In the genomic region with DNA sequence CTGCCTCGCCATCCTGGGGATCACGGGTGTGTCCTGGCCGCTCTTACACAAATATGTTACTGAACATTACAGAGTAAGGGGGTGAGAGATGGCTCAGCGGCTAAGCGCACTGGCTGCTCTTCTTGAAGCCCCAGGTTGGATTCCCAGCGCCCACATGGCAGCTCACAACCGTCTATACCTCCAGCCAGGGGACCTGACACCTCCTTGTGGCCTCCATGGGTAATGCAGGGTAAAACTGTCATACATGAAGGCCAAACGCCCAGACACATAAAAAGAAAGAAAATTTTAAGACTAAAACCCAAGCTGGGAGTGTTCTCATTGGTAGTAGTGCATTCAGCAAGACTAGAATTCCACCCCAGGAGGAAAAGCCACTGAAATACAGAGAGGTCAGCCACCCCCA, we compare ENCODE assay signal across 22 mouse cellular contexts. TPM values are rescaled to one million over a fixed set of nuclear protein-coding genes. Genes with fewer than 3 reads are reported as not detected.
DNase-seq lines count a peak whose midpoint lies in the region; ATAC-seq and TF ChIP-seq lines count a peak whose summit lies in the region.
"Had no signal": no experiment of that assay in that cellular context is flagged by ENCODE, and none has a peak within 500 bp of the region (broad histone marks: within the 10 kb centered on the region; RNA-seq: fewer than 3 reads in every experiment).

No protein-coding gene starts in this region.

- intact Hi-C loops in heart, adult 2 months (cut with DNase I): no loop called here
- intact Hi-C loops in left cerebral cortex, postnatal 25 days (cut with DNase I): no loop called here

- H3K9me3 ChIP-seq in G1E (replicated peaks): peaks cover 15% of the 10 kb centered on the region
- H3K9me3 ChIP-seq: hindbrain, embryonic 13.5 days; liver, embryonic 15.5 days had no signal

- H3K36me3 ChIP-seq in heart, adult 2 months (ENCODE audit: control insufficient read depth, insufficient read depth, low read length): no peaks in the 10 kb centered on the region
- peaks cover 89% of the 10 kb centered on the region for H3K36me3 ChIP-seq in G1E (replicated peaks)

- DNase-seq in heart, adult 2 months: no peak
- no peak for DNase-seq in heart, adult 9 months (ENCODE audit: low spot score in 2 of 2)
- no peak for DNase-seq in layer of hippocampus, adult 2 months (ENCODE audit: low spot score in 2 of 2)
- DNase-seq in layer of hippocampus, postnatal 10 days (ENCODE audit: low spot score in 2 of 2): no peak
- no peak for DNase-seq in G1E (ENCODE audit: low spot score)
- DNase-seq in left cerebral cortex, postnatal 25 days (ENCODE audit: low spot score in 2 of 2): no peak
- no peak for DNase-seq in urinary bladder, postnatal 4 days (ENCODE audit: low spot score in 2 of 2)
- DNase-seq: cerebellum, postnatal 25 days; forebrain, postnatal 0 days; gastrocnemius, adult 2 months; heart, adult 11 months; kidney, adult 11 months; layer of hippocampus, postnatal 36 days; thymus, postnatal 36 days had no signal

- TF ChIP-seq CTCF in heart, adult 2 months (IDR thresholded peaks at IDR 0.05): 0 out of 2 replicates have a peak, but pooled peaks have one; percentile 1
- 0 out of 2 replicates have a peak, but pooled peaks have one; percentile 17 for TF ChIP-seq CTCF in layer of hippocampus, adult 2 months (conservative IDR thresholded peaks at IDR 0.05)
- TF ChIP-seq CTCF in G1E (IDR thresholded peaks at IDR 0.05; ENCODE audit: low read depth, low read length): no peak

- H3K79me2 ChIP-seq in heart, adult 2 months (replicated peaks; ENCODE audit: control insufficient read depth, insufficient read depth, low read length): no peaks in the 10 kb centered on the region

- H3K27me3 ChIP-seq in heart, adult 2 months (ENCODE audit: control insufficient read depth, insufficient read depth, low read length): peaks cover 2% of the 10 kb centered on the region; the same call in 1 of the 2 replicates
- H3K27me3 ChIP-seq in G1E (ENCODE audit: insufficient read depth, low read length): no peaks in the 10 kb centered on the region
- H3K27me3 ChIP-seq: hindbrain, embryonic 13.5 days; liver, embryonic 15.5 days; Patski had no signal

- no peak overlapping the region for H3K9ac ChIP-seq in heart, adult 2 months (ENCODE audit: low read depth, low read length)
- H3K9ac ChIP-seq: forebrain, postnatal 0 days; hindbrain, embryonic 13.5 days; liver, embryonic 15.5 days had no signal

- 93% methylated on average over 8 of the region's 8 CpGs for whole genome bisulfite sequencing in heart, adult 2 months

- no peaks in the 10 kb centered on the region for H3K4me1 ChIP-seq in heart, adult 2 months (ENCODE audit: control insufficient read depth, insufficient read depth, low read length)
- peaks cover 84% of the 10 kb centered on the region for H3K4me1 ChIP-seq in G1E (ENCODE audit: insufficient read depth, low read depth, low read length)

- H3K4me3 ChIP-seq in heart, adult 2 months: no peak overlapping the region
- H3K4me3 ChIP-seq in layer of hippocampus, adult 2 months: no peak overlapping the region
- H3K4me3 ChIP-seq in G1E (ENCODE audit: low read depth, low read length): peak overlapping the region; percentile 37; the same call in 1 of the 2 replicates
- H3K4me3 ChIP-seq: gastrocnemius, adult 2 months; hindbrain, embryonic 13.5 days; liver, embryonic 15.5 days had no signal

- no peak for ATAC-seq in G1E (ENCODE audit: extremely low read depth, insufficient number of reproducible peaks, low FRiP score, poor library complexity, severe bottlenecking)
- ATAC-seq in erythroblast, adult 5-6 weeks (replicated peaks; ENCODE audit: low FRiP score, poor library complexity, severe bottlenecking): peak; percentile 40; the same call in 1 of the 2 replicates
- ATAC-seq: forebrain, postnatal 0 days; Patski had no signal

- no peak overlapping the region for H3K27ac ChIP-seq in heart, adult 2 months
- no peak overlapping the region for H3K27ac ChIP-seq in layer of hippocampus, adult 2 months
- H3K27ac ChIP-seq: gastrocnemius, adult 2 months; hindbrain, embryonic 13.5 days; liver, embryonic 15.5 days had no signal

- TF ChIP-seq POLR2A in heart, adult 2 months (IDR thresholded peaks at IDR 0.05; ENCODE audit: insufficient read depth, low read depth, low read length): no peak

- no peak for TF ChIP-seq EP300 in heart, adult 2 months (IDR thresholded peaks at IDR 0.05; ENCODE audit: insufficient read depth, low read depth, low read length)

RNA-seq across cellular contexts. Expression of a gene that starts 11.6 kb away (rescaled TPM):
- total RNA-seq in heart, adult 2 months (2021): under 1 TPM; 0.05 to 0.23 TPM
- 0.31 TPM in 1 of 2 replicates, not detected in the other for polyA plus RNA-seq in heart, adult 2 months (2012; rRNA removed)
- not detected for total RNA-seq in layer of hippocampus, adult 2 months (2021)
- total RNA-seq in layer of hippocampus, postnatal 10 days (2021): under 1 TPM; 0.47 to 0.50 TPM
- total RNA-seq in G1E (2014; fragmentation: Nextera tagmentation) (113 and 120 TPM in 2 replicates), G1E (2017) (38.3 and 49.1 TPM in 2 replicates)
- polyA plus RNA-seq in G1E (2012): 51.3 and 52.6 TPM in 2 replicates
- total RNA-seq in erythroblast, adult 5-6 weeks (2015; ENCODE audit: low replicate concordance): not detected in 2 replicates
- not detected in 2 replicates for total RNA-seq in erythroblast, adult 5-6 weeks (2017; ENCODE audit: low replicate concordance)
- under 1 TPM; 0.18 to 0.34 TPM for total RNA-seq in left cerebral cortex, postnatal 25 days (2021)
- total RNA-seq: gastrocnemius, adult 2 months; layer of hippocampus, postnatal 36 days had no signal
- polyA plus RNA-seq: large intestine, adult 2 months had no signal

RNA-seq across cellular contexts. Expression of a gene that starts 30.2 kb away (rescaled TPM):
- total RNA-seq in heart, adult 2 months (2021): not detected
- polyA plus RNA-seq in heart, adult 2 months (2012; rRNA removed): not detected in 2 replicates
- not detected for total RNA-seq in layer of hippocampus, adult 2 months (2021)
- total RNA-seq in layer of hippocampus, postnatal 10 days (2021): not detected
- not detected in 2 replicates for total RNA-seq in G1E (2014; fragmentation: Nextera tagmentation)
- total RNA-seq in G1E (2017): 0.76 TPM in 1 of 2 replicates, not detected in the other
- not detected in 2 replicates for polyA plus RNA-seq in G1E (2012)
- not detected in 2 replicates for total RNA-seq in erythroblast, adult 5-6 weeks (2015; ENCODE audit: low replicate concordance)
- not detected in 2 replicates for total RNA-seq in erythroblast, adult 5-6 weeks (2017; ENCODE audit: low replicate concordance)
- total RNA-seq in left cerebral cortex, postnatal 25 days (2021): not detected
- total RNA-seq: forebrain, postnatal 0 days; gastrocnemius, adult 2 months; layer of hippocampus, postnatal 36 days had no signal
- polyA plus RNA-seq: forebrain, postnatal 0 days; heart, postnatal 0 days; hindbrain, embryonic 13.5 days; limb, embryonic 11.5 days; liver, embryonic 15.5 days; neural tube, embryonic 14.5 days; Patski had no signal

RNA-seq across cellular contexts. Expression of a gene that starts 40.5 kb away (rescaled TPM):
- 10 to 100 TPM; 44.9 to 49.1 TPM for total RNA-seq in heart, adult 2 months (2021)
- polyA plus RNA-seq in heart, adult 2 months (2012; rRNA removed): 18.8 and 23.0 TPM in 2 replicates
- 10 to 100 TPM; 92.8 to 96.8 TPM for total RNA-seq in layer of hippocampus, adult 2 months (2021)
- 10 to 100 TPM; 91.6 to 93.2 TPM for total RNA-seq in layer of hippocampus, postnatal 10 days (2021)
- 38.7 and 48.4 TPM in 2 replicates for total RNA-seq in G1E (2014; fragmentation: Nextera tagmentation)
- 58.4 and 62.3 TPM in 2 replicates for total RNA-seq in G1E (2017)
- 154 and 196 TPM in 2 replicates for polyA plus RNA-seq in G1E (2012)
- total RNA-seq in erythroblast, adult 5-6 weeks (2015; ENCODE audit: low replicate concordance): 25.7 and 27.9 TPM in 2 replicates
- total RNA-seq in erythroblast, adult 5-6 weeks (2017; ENCODE audit: low replicate concordance): 11.3 and 37.1 TPM in 2 replicates
- 10 to 100 TPM; 95.0 to 97.4 TPM for total RNA-seq in left cerebral cortex, postnatal 25 days (2021)

Comparison
In these comparisons a context has a peak if more than half of its experiments do, and no peak if none do; other contexts are left out.
1. RNA of a gene that starts 11.6 kb away (total RNA-seq): 38.3 to 120 TPM in G1E; 0.47 to 0.50 TPM in layer of hippocampus, postnatal 10 days, 0.18 to 0.34 TPM in left cerebral cortex, postnatal 25 days, 0.05 to 0.23 TPM in heart, adult 2 months, not detected in layer of hippocampus, adult 2 months and not detected in erythroblast, adult 5-6 weeks; every median in the first group is over 10 times any median in the second.